Mouse (Mus musculus) embryonic facial prominence, embryonic 13.5 days (tissue): ENCODE data around the gene Galnt9. TPM values are rescaled to one million over a fixed set of nuclear protein-coding genes. Genes with fewer than 3 reads are reported as not detected.

Experiments
- ATAC-seq: fragments of 200-750 bp; cut with Nextera tagmentation; 2 replicates; pipeline ENCODE4 v1.8.0; 2017; ENCODE audit warnings: low read depth; ENCODE audit not compliant: insufficient number of reproducible peaks, insufficient read depth, low FRiP score, low TSS enrichment
- H3K27ac ChIP-seq: fragments of 300-500 bp; sonication (generic); 2 replicates; pipeline ENCODE4 v1.5.1; 2015; ENCODE audit warnings: moderate library complexity, mild to moderate bottlenecking, inconsistent platforms
- H3K27me3 ChIP-seq: fragments of 300-500 bp; sonication (generic); 2 replicates; pipeline ENCODE4 v1.6.1; 2015; ENCODE audit warnings: mild to moderate bottlenecking, inconsistent platforms
- H3K36me3 ChIP-seq: fragments of 300-500 bp; sonication (generic); 2 replicates; pipeline ENCODE4 v1.6.1; 2015; ENCODE audit warnings: mild to moderate bottlenecking, inconsistent platforms
- H3K4me1 ChIP-seq: fragments of 300-500 bp; sonication (generic); 2 replicates; pipeline ENCODE4 v1.6.1; 2015; ENCODE audit warnings: inconsistent platforms
- H3K4me2 ChIP-seq: fragments of 300-500 bp; sonication (generic); 2 replicates; pipeline ENCODE4 v1.6.1; 2015; ENCODE audit warnings: moderate library complexity, mild to moderate bottlenecking, inconsistent platforms
- H3K4me3 ChIP-seq: fragments of 300-500 bp; sonication (generic); 2 replicates; pipeline ENCODE4 v1.5.1; 2015; ENCODE audit warnings: mild to moderate bottlenecking, inconsistent platforms
- H3K9ac ChIP-seq: fragments of 300-500 bp; sonication (generic); 2 replicates; pipeline ENCODE4 v1.6.1; 2015; ENCODE audit warnings: mild to moderate bottlenecking, inconsistent platforms
- H3K9me3 ChIP-seq: fragments of 300-500 bp; sonication (generic); 2 replicates; pipeline ENCODE4 v1.6.1; 2016; ENCODE audit warnings: inconsistent platforms
- WGBS: fragments of 180-500 bp; shearing (Covaris S2); methylation state at CpG from one replicate; pipeline ENCODE4 v1.1.7; 2015; ENCODE audit warnings: mixed read lengths; 5-methylcytosine and 5-hydroxymethylcytosine counted together
- polyA plus RNA-seq: library from polyadenylated mRNA; unstranded; fragments of >200 nt; fragmentation: Nextera tagmentation; extraction: Ambion mirVana; gene quantifications from 2 replicates; pipeline ENCODE4 v1.2.1, GENCODE M21; 2015

Galnt9 gene
- polyA plus RNA-seq, 1 experiment from 2014 or later: 1.0 TPM

DNA sequence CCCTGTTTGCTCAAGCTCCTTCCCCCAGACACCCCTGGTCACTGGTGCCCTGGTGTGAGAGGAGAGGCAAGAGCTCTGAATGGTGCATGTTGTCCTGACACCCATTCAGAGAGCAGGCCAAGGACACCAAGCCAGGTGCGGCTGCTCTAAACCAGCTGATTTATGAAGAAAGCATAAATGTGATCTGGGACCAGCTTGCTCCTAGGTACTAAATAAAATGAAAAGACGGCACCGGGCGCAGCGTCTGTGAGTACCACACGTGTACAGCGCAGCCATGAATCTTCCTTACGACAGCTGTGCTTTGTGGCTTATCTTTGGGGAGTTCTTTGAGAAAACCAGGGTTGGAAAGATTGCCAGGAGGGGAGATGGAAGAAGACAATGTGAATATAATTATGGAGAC lies 8.2 kb upstream of the Galnt9 start:
- Histone ChIP-seq H3K4me2 (no peak overlapping the region), H3K27me3 (peaks cover 10% of the 10 kb centered on the region; the same call in 1 of the 2 replicates), H3K9ac (no peak overlapping the region), H3K27ac (no peak overlapping the region), H3K9me3 (no peaks in the 10 kb centered on the region), H3K4me3 (no peak overlapping the region), H3K4me1 (no peaks in the 10 kb centered on the region), H3K36me3 (no peaks in the 10 kb centered on the region)
- 92% methylated on average over 8 of the region's 8 CpGs for WGBS
- ATAC-seq: no peak

DNA sequence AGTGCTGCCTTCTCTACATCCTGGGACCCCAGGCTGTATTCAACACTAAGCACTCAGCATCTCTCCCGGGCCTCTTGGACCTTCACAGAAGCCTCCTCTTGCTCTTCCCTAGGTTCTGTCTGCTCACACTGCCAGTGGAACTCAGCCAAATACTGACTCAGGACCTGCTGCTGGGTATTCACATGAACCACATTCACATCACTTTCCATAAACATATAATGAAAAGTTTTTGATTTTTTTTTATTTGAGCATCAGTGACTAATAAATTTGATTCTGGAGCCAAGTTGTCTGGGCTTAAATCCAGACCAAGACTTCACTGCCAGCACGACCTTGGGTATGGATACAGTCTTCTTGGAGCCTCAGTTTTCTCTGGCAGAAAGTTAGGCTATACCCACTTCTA lies 3.2 kb upstream of the Galnt9 start:
- no peaks in the 10 kb centered on the region for H3K36me3 ChIP-seq
- no peak overlapping the region for H3K4me3 ChIP-seq
- no peak overlapping the region for H3K9ac ChIP-seq
- no peak overlapping the region for H3K4me2 ChIP-seq
- H3K27ac ChIP-seq: no peak overlapping the region
- no peaks in the 10 kb centered on the region for H3K9me3 ChIP-seq
- H3K27me3 ChIP-seq: peaks cover 56% of the 10 kb centered on the region
- no peak for ATAC-seq
- 54% methylated on average over 2 of the region's 2 CpGs for WGBS
- peaks cover 10% of the 10 kb centered on the region for H3K4me1 ChIP-seq

DNA sequence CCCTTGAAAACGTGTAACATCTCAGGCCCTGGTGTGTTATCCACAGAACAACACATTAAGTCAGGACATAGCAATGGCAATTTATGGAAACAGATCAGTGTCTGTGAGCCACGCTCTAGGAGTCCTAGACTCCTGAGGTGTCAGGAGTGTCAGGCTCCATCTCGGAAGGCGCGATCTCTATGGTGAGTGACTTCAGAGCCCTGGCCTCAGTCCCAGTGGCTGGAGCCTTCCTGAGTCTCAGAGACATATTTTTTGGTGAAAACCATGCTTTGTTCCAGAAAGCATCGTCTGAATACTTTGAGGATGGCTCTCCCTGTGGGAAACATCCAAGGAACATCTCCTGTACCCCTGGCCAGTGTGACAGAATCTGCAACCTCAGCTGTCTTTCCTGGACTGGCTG lies 2.7 kb upstream of the Galnt9 start:
- H3K9ac ChIP-seq: no peak overlapping the region
- no peak for ATAC-seq
- no peak overlapping the region for H3K4me3 ChIP-seq
- H3K4me1 ChIP-seq: peaks cover 10% of the 10 kb centered on the region
- 81% methylated on average over 6 of the region's 6 CpGs for WGBS
- no peak overlapping the region for H3K4me2 ChIP-seq
- H3K27me3 ChIP-seq: peaks cover 61% of the 10 kb centered on the region
- H3K36me3 ChIP-seq: no peaks in the 10 kb centered on the region
- H3K27ac ChIP-seq: no peak overlapping the region
- no peaks in the 10 kb centered on the region for H3K9me3 ChIP-seq

DNA sequence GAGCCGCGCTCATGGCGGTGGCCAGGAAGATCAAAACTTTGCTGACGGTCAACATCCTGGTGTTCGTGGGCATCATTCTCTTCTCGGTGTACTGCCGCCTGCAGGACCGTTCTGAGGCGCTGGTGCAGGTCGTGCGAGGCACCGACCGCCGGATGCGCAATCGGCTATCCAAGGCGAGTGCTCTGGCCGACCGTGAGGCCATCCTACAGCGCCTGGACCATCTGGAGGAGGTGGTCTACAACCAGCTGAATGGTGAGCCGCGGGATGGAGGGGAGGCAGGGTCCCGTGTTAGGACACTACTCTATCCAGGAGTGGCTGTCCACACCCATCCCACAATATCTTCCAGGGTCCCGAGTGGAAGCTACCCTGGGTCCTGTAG lies 525 bp downstream of the Galnt9 start:
- no peak overlapping the region for H3K9ac ChIP-seq
- H3K36me3 ChIP-seq: no peaks in the 10 kb centered on the region
- peaks cover 90% of the 10 kb centered on the region for H3K27me3 ChIP-seq
- H3K4me3 ChIP-seq: peak overlapping the region; percentile 50
- peak overlapping the region; percentile 89 for H3K4me2 ChIP-seq
- no peak for ATAC-seq
- no peaks in the 10 kb centered on the region for H3K9me3 ChIP-seq
- H3K27ac ChIP-seq: no peak overlapping the region
- WGBS: 3% methylated on average over 24 of the region's 24 CpGs
- H3K4me1 ChIP-seq: peaks cover 10% of the 10 kb centered on the region

GRCm38 (mm10) chr5:110545311-110545710 lies 1.2 kb downstream of the Galnt9 start:
- Histone ChIP-seq H3K36me3 (no peaks in the 10 kb centered on the region), H3K27ac (no peak overlapping the region), H3K4me2 (no peak overlapping the region), H3K9ac (no peak overlapping the region), H3K4me1 (peaks cover 10% of the 10 kb centered on the region), H3K9me3 (no peaks in the 10 kb centered on the region), H3K4me3 (no peak overlapping the region), H3K27me3 (peaks cover 86% of the 10 kb centered on the region)
- ATAC-seq: no peak
- WGBS: 80% methylated on average over 7 of the region's 7 CpGs

DNA sequence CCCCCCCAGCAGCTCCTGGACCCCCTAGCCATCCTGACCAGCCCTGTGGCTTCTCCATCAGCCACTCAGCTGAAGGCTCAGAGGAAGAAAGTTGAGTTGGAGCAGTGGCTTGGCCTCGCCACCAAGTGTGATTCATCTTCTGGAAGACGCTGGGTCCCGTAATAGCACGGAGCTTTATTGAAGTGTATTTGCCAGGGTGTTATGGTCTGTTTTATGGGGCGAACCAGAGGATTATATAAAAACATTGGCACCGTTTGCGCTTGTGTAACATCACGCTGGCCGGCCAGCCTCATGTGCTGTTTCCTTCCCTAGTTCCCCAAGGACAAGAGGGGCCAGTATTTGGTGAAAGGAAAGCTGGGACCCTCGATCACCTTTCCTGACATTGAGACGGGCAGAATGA lies 2.0 kb downstream of the Galnt9 start:
- H3K4me2 ChIP-seq: no peak overlapping the region
- peaks cover 10% of the 10 kb centered on the region for H3K4me1 ChIP-seq
- ATAC-seq: no peak
- H3K9ac ChIP-seq: no peak overlapping the region
- peaks cover 85% of the 10 kb centered on the region for H3K27me3 ChIP-seq
- 85% methylated on average over 11 of the region's 11 CpGs for WGBS
- no peak overlapping the region for H3K27ac ChIP-seq
- H3K36me3 ChIP-seq: no peaks in the 10 kb centered on the region
- no peaks in the 10 kb centered on the region for H3K9me3 ChIP-seq
- H3K4me3 ChIP-seq: no peak overlapping the region

DNA sequence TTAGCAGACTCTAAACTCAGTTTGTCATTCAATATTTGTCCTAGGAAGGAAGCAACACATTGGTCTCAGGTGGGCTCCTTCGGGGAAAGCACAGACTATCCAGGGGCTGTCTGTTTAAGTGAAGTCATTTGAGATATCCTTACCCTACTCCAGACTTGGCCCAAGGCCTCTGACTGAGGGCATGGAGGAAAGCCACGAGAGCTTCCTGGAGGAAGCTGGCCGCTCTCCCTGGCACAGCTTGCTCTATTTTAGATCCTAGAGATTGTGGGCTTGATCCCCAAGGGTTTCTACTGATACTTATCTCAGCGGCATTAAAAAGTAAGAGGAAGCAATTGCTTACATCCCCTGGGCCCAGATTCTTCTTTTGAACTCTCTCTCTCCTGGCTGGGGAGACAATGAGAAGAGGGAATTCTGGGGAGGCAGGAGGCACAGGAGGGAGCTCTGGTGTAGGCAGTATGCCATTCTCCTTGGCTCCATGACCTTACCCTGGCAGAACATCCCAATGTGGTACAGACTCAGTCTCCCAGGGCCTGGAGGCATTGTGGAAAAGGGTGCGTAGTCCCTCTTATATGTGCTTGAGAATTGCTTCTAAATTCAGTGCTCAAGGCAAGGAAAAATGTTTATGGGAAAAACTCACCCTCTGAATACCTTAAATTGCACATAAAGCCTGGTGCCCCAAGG lies 2.7 kb downstream of the Galnt9 start:
- Histone ChIP-seq H3K4me3 (no peak overlapping the region), H3K4me2 (no peak overlapping the region), H3K27me3 (peaks cover 83% of the 10 kb centered on the region), H3K9ac (no peak overlapping the region), H3K27ac (no peak overlapping the region), H3K9me3 (no peaks in the 10 kb centered on the region), H3K4me1 (peaks cover 10% of the 10 kb centered on the region), H3K36me3 (no peaks in the 10 kb centered on the region)
- ATAC-seq: no peak
- 72% methylated on average over 5 of the region's 5 CpGs for WGBS

GRCm38 (mm10) chr5:110548446-110548845 lies 4.3 kb downstream of the Galnt9 start:
- no peak for ATAC-seq
- Histone ChIP-seq H3K27me3 (peaks cover 67% of the 10 kb centered on the region), H3K36me3 (no peaks in the 10 kb centered on the region), H3K9me3 (no peaks in the 10 kb centered on the region), H3K4me3 (no peak overlapping the region), H3K9ac (no peak overlapping the region), H3K4me2 (no peak overlapping the region), H3K27ac (no peak overlapping the region), H3K4me1 (peaks cover 10% of the 10 kb centered on the region)
- 51% methylated on average over 7 of the region's 7 CpGs for WGBS

DNA sequence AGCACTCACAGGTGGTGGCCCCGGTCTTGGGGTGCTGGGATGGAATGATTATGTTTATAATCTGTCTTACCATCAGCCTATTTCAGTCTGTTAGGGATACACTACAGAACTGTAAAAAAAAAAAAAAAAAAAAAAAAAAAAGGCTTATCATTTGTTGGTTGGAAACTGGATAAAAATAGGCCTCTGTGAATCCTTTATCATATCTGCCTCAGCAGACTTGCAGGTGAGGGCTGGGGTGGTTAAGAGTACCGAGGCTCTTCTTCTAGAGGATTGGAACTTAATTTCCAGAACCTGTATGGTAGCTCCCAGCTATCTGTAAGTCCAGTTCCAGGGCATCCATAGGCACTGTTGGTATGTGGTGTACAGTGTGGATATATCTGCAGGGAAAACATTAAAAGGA lies 6.0 kb downstream of the Galnt9 start:
- 70% methylated on average over 2 of the region's 2 CpGs for WGBS
- Histone ChIP-seq H3K27ac (no peak overlapping the region), H3K9me3 (no peaks in the 10 kb centered on the region), H3K27me3 (peaks cover 49% of the 10 kb centered on the region), H3K4me2 (no peak overlapping the region), H3K4me3 (no peak overlapping the region), H3K9ac (no peak overlapping the region), H3K36me3 (no peaks in the 10 kb centered on the region), H3K4me1 (no peaks in the 10 kb centered on the region)
- ATAC-seq: no peak

- Histone ChIP-seq H3K36me3 (no peaks in the 10 kb centered on the region), H3K27me3 (peaks cover 43% of the 10 kb centered on the region), H3K4me2 (no peak overlapping the region), H3K9ac (no peak overlapping the region), H3K9me3 (no peaks in the 10 kb centered on the region), H3K27ac (no peak overlapping the region), H3K4me1 (no peaks in the 10 kb centered on the region), H3K4me3 (no peak overlapping the region)
- WGBS: 25% methylated on average over 4 of the region's 4 CpGs
- no peak for ATAC-seq
These were observed 6.7 kb downstream of the Galnt9 start for GRCm38 (mm10) chr5:110550841-110551240.

- no peaks in the 10 kb centered on the region for H3K4me1 ChIP-seq
- H3K9ac ChIP-seq: no peak overlapping the region
- WGBS: 63% methylated on average over 3 of the region's 3 CpGs
- H3K9me3 ChIP-seq: no peaks in the 10 kb centered on the region
- no peaks in the 10 kb centered on the region for H3K36me3 ChIP-seq
- no peak for ATAC-seq
- no peak overlapping the region for H3K4me2 ChIP-seq
- H3K4me3 ChIP-seq: no peak overlapping the region
- H3K27me3 ChIP-seq: peaks cover 31% of the 10 kb centered on the region
- no peak overlapping the region for H3K27ac ChIP-seq
These were observed 7.8 kb downstream of the Galnt9 start for GRCm38 (mm10) chr5:110552005-110552404.

DNA sequence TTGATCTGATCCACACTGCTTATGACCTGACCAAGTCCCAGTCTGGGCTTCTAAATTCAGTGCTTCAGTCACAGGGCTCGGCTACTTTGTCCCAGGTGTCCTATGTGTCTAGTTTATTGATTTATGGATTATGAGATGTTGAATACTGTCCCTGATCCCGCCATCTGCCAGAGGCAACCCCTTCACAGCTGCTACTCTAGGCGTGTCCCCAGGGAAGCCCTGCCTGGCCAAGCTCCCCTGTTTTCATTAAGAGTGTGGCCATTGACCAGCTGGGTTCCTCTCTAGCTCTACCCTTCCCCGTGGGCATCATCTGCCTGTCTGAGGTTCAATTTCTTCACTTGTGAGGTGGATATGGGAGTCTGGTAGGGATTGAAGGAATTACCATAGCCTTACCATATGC lies 9.2 kb downstream of the Galnt9 start:
- Histone ChIP-seq H3K27me3 (peaks cover 18% of the 10 kb centered on the region), H3K4me2 (no peak overlapping the region), H3K9ac (no peak overlapping the region), H3K36me3 (no peaks in the 10 kb centered on the region), H3K27ac (no peak overlapping the region), H3K4me1 (no peaks in the 10 kb centered on the region), H3K4me3 (no peak overlapping the region), H3K9me3 (no peaks in the 10 kb centered on the region)
- ATAC-seq: no peak
- 78% methylated on average over 4 of the region's 4 CpGs for WGBS
